Mouse (Mus musculus) thymus, postnatal 4 days (tissue): Measurements from ENCODE around the gene Slc25a26.

Source experiments
- DNase-seq: peaks from one replicate; pipeline ENCODE4 v3.0.0; 2021

Slc25a26 gene

GRCm38 (mm10) chr6:94643989-94644388, 143.9 kb downstream of the Slc25a26 start:
- no peak for DNase-seq

GRCm38 (mm10) chr6:94644641-94645040, 144.5 kb downstream of the Slc25a26 start:
- DNase-seq = no peak

DNA sequence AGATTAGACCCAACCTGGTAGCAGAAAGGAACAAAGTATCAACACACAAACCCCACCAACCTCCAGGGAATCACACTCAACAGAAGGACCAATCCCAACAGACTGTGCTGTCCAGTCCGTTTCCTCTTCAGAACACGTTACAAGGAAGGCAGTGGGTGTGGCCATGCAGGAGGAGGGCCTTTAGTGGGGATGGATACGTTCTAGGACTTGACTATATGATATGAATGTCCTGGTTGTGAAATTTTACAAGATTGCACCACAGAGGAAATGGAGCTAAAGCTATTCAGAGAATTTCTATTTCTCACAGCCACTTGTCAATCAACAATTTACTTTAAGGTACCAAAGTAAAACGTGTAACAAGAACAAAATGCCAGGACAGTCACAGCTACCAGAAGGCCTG, 145.6 kb downstream of the Slc25a26 start:
- DNase-seq = no peak

- peak; percentile 57 for DNase-seq
Measured at GRCm38 (mm10) chr6:94646274-94646863, 146.2 kb downstream of the Slc25a26 start.

GRCm38 (mm10) chr6:94646902-94647301, 146.8 kb downstream of the Slc25a26 start:
- DNase-seq = no peak

DNA sequence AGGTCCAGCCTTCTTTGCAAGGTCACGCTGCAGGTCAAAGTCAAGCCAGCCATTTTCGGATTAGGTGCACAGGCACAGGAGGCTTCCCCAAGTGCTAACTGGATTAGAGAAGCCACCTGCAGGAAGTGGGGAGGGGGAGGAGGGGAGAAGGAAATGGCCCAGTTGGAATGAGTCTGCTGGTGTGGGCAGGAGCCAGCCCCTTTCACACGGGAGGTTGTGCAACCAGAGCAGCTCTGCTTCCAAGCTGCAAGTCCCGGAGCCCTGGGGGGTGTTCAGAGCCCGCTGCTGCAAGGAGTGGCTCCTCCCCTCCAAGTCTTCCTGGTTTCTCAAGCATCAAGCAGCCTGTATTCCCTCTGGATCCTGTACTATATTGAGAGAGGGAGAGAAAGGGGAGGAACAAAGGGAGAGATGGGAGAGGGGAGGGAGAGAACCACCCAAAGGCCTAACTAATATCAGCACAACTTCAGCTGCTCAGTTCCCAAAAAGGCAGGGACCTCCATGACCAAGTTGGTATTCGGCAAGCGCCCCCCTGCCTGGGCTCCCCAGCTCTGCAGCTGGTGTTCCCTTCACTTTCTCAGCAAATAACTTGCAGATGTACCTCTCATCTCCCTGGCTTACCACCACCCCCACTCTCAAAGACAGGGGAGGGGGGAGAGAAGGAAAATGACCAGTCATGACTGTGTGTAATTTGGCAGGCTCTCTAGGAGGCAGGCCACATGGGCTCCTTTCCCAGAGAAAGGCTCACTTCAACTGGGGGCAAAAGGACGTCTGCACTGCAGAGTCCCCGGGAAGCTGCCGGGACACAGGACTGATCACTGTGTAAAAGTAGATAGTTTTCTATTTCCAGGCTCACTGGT, 147.7 kb downstream of the Slc25a26 start:
- DNase-seq = peak; percentile 76

- DNase-seq = no peak
Measured at GRCm38 (mm10) chr6:94648496-94648895, 148.4 kb downstream of the Slc25a26 start.

GRCm38 (mm10) chr6:94649637-94650036, 149.5 kb downstream of the Slc25a26 start:
- DNase-seq = no peak

DNA sequence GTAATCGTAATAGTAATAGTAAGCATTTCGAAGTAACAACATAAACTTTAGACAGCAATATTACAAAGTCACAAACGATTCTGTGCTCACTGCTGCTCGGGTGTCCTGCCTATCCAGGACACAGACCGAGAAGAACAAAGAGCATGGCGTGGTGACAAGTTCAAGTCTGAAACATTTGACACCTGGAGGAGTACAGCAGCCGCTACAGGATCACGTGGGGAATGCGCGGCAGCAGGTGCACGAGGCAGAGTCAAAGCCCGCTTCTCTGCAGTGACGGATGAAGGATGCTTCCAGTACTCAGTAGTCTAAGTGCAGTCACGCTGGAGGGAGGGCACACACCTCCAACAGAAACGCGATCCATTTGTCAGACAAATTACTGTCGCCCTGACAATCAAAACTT, 151.4 kb downstream of the Slc25a26 start:
- DNase-seq = peak; percentile 56

- DNase-seq = no peak
Measured at GRCm38 (mm10) chr6:94652659-94653213, 152.6 kb downstream of the Slc25a26 start.

DNA sequence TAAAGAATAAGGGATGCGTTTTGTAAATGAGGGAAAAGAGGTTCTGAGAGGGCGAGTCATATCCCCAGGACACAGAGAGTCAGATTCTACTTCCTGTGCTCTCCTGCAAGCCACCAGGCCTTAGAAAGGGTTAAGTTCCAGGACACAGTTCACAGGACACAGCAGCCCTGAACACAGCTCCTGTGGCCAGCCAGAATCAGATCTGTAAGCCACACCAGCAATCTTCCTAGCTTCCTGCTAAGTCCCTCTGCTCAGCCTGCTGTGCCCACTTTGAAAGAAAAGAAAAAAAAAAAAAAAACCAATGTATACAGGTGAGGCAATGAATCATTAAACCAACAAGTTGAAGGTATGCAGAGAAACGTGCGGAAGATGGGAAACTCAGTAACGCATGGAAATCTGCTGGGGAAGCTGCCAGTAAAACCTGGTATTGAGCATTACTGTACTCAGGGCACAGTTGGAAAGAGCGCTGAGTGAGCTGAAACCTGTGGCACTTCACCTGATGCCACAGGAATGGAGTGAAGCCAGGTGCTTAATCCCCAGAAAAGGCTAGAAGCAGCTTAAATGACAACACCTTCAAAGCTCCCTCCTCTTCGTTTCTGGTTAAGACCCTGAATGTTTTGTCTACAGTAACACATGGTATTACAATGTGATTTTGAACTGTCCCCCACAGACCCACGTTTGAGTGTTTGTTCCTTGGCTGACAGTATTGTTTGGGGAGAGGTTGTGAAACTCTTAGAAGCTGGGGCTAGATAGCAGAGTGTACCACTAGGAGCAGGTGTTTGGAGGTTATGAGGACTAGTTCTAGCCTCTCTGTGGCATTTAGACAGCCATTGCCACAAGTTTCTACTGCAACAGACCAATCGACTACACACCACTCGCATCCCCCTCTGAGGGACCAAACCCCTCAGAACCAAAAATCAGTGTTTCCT, 153.5 kb downstream of the Slc25a26 start:
- no peak for DNase-seq
